Mouse (Mus musculus) left cerebral cortex, postnatal 4 days (tissue): ENCODE measurements around the gene Chsy1. TPM values are rescaled to one million over a fixed set of nuclear protein-coding genes. Genes with fewer than 3 reads are reported as not detected.
"Not testable (repeated sequence)": the region's sequence is repeated elsewhere in the genome, so short reads cannot be mapped to it uniquely, and the experiment has no call there.

Experiments used
- DNase-seq: peaks from one replicate; pipeline ENCODE4 v3.0.0-alpha.2; 2022
- intact Hi-C: fragments of 180-260 bp; cut with DNase I; formaldehyde crosslinking; loops from one replicate; pipeline ENCODE4 v1.15.1; 2025
- total RNA-seq, 2 experiments: library from RNA; stranded (reverse); gene quantifications; 2 replicates each; pipeline ENCODE4 v1.2.3; 2021

Gene Chsy1
- total RNA-seq, 2 experiments from 2014 or later = 32.3 to 35.3 TPM

DNA sequence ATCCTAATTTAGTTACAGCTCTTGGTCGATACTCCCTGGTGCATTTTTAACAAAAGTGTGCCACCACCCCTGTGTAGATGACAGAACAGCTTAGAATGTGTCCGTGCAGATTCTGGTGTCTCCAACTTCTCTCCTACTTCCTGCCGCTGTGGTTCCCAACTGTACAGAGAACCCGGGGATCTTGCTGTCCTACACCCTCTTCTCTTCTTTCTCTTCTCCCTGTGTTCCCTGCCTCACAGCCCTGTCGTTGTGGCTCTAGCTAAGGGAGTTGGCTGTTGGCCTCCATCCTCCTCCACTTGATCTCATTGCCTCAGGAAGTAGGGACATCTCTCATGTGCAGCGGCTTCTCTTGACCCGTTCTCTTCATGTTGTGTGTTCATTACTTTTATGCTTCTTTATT, 59.6 kb downstream of the Chsy1 start:
- intact Hi-C loops = no loop called here
- no peak for DNase-seq

DNA sequence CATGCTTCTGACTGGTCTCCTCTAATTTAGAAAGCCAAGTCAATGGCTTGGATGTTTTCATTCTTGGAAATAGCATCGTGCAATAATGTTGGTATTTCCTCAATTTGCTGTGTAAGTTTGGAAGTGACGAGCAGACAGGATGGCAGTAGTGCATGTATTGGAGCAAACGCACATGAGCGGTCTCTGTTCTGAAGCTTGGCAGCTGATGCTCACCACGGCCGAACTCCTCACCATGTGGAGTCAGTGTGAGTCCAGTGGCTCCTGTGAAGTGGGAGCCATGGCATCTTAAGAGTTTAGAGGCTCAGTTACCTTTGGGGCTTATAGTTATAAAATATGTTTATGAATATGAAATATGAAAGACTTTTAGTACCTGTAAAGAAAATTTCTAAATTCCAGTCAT, 60.2 kb downstream of the Chsy1 start:
- intact Hi-C loops = no loop called here
- DNase-seq = no peak

DNA sequence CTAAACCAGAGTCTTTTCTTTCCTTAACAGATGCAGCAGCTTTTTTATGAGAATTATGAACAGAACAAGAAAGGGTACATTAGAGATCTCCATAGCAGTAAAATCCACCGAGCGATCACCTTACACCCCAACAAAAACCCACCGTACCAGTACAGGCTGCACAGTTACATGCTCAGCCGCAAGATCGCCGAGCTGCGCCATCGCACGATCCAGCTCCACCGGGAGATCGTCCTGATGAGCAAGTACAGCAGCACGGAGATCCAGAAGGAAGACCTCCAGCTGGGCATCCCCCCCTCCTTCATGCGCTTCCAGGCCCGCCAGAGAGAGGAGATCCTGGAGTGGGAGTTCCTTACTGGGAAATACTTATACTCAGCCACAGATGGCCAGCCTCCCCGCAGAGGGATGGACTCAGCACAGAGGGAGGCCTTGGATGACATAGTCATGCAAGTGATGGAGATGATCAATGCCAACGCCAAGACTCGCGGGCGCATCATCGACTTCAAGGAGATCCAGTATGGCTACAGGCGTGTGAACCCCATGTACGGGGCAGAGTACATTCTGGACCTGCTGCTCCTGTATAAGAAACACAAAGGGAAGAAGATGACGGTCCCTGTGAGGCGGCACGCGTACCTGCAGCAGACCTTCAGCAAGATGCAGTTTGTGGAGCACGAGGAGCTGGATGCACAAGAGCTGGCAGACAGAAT, 61.6 kb downstream of the Chsy1 start:
- no peak for DNase-seq
- intact Hi-C loops = no loop called here

DNA sequence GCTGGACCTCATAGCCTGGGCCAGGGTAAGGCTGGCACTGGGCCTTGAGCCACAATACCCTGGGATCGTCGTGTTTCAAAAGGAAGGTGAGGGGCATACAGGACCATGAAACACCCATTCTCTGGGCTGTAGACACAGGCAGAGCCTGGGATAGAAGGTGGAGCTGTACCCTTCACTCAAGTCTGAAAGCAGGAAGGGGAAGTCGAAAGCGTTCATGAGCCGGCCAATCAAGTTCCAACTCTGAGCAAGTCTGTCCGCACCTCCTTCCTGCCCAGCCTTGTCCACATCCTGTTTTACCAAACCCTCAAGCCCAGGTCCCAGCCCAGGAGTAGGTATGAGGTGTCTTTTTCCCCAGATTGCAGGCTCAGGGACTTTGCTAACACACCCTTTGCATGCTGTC, 66.4 kb downstream of the Chsy1 start:
- intact Hi-C loops = no loop called here

DNA sequence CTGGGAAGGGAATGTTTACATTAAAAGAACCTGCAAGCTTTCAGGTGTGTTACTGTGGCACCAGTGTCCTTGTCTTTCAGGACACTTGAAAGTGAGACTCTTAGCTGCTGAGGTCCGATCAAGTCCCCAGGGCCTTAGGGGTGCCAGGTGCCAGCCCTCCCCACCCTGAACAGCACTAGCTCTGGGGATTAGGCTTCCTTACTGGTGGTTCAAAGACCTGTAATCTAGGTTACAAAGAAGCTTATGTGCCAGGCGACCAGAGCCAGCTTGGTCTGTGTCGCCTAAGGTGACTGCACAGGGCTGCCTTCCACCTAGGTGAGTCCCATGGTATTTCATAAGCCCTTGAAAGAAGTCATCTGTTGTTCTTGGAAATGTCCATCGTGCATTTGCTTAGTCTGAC, 66.9 kb downstream of the Chsy1 start:
- DNase-seq = no peak
- intact Hi-C loops = no loop called here

More for the DNA sequence above, 66.4 kb downstream of the Chsy1 start:
- DNase-seq = no peak

DNA sequence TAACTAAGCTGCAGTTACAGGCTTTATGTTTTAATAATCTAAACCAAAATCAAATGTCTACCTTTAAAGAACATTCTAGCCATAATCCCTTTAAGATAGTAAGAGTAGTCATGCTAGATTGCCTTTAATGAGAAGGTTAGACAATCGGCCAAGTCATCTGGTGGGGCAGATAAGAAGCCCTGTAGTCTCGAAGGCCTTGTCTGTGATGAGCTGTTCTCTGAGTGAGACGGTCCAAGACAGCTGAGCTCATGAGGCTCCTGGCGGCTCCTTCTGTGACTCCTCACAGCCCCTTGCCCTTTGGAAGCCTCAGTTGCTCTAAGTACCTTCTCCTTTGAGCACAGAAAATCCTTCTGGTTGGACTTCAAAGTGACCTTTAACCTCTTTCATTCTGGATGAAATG, 67.6 kb downstream of the Chsy1 start:
- intact Hi-C loops = no loop called here
- no peak for DNase-seq

DNA sequence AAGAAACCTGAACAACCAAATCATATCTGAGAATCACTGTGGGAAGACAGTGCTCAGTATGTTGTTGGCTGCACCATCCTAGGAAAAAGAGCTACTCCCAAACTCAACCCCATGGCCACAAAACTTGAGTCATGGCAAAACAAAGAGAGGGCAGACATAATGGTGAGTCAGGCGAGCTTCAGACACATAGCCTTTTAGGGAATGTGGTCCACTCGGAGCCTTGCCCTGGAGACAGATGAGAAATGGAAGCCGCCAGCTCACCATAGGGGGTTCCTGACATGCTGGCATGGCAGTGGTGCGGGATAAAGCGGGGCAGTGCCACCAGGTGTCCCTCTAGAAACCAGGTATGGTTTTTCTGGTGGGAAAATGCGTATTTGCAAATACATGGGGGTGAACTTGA, 68.8 kb downstream of the Chsy1 start:
- intact Hi-C loops = no loop called here
- DNase-seq = peak; percentile 32

DNA sequence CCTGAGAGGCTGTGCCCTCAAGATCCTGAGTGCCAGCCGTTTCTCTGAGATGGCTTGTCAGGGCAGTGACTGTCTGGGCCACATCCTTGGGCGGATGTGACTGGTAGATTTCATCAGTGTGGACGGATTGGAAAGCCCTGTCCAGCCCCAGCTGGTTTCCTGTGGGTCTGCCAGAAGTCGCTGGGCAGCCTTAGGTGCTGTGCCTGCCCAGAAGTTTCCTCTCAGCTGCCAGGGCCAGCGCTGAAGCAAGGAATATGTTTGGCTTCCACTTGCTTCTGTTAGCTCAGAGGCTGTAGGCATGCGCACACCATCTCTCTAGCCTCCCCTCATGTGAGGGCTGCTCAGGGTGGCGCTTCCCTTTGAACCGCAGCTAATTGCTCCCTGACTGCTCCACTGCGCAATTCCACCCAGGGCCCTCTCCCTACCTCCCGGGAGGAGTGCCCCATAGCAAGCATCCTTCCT, 69.8 kb downstream of the Chsy1 start:
- intact Hi-C loops = no loop called here

DNA sequence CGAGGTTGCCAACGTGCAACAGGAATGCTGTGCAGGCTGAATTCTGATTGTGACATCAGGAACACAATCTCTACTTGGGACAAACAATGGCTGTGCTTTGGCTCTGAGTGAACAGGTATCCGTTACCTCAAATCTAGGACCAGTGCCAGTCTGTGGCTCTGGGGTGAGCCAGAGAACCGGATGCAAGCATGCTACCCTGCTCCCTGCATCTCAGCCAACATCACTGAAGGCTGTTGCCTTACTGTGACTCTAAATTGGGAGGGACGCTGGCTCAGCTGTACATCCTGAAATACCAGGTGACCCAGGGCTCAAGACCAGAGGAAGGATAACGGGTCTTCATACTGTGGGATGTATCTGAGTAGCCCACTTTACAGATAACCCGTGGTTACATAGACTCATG, 70.4 kb downstream of the Chsy1 start:
- intact Hi-C loops = no loop called here
- no peak for DNase-seq

More for the DNA sequence above, 69.8 kb downstream of the Chsy1 start:
- DNase-seq = peak; percentile 80

DNA sequence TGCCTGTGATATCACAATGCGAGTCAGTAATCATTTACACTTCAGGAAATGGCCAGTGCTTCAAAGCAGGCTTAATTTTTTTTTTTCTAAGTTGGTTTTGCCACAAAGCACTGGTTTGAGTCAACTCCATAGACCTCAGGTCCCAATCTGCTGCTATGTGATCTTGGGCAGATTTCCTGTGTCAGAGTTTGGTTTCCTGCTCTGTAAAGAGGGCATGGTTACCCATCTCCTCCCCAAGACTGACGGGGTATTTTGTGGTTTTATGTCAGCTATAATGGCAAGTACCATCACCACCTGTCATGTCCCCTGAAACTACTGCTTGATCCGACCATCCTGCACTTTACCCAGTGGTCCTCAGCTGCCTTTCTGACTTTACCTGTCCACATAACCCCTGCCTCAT, 70.9 kb downstream of the Chsy1 start:
- DNase-seq = no peak
- intact Hi-C loops = no loop called here

DNA sequence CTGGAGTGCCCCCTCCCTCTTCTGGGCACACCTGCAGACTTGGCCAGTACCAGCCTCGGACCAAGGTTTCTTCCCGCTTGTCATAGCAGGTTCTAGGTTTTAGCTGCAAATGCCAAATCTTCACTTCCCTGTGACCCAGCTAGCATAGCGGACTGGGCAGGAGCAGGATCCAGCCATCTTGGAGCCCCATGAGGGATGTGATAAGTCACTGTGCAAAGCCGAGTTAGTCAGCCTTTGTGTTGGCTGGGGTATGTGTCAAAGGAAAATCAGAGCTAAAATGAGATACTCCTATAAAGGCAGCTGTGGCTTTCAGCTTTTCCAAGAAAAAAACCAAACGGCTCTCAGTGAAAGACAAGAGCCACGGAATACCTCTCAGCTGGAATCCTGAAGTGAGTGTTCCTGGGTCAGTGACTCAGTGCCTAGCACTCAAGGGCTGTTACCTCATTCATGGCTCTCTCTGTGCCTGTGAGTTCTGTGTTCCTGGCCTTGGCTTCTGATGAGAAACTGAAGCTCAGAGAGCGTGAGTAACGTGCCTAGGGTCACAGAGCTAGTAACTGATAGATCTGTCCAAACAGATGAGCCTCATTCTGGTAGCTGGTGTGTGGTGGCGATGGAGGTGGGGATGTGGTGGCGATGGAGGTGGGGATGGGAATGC, 71.5 kb downstream of the Chsy1 start:
- intact Hi-C loops = no loop called here
- no peak for DNase-seq

DNA sequence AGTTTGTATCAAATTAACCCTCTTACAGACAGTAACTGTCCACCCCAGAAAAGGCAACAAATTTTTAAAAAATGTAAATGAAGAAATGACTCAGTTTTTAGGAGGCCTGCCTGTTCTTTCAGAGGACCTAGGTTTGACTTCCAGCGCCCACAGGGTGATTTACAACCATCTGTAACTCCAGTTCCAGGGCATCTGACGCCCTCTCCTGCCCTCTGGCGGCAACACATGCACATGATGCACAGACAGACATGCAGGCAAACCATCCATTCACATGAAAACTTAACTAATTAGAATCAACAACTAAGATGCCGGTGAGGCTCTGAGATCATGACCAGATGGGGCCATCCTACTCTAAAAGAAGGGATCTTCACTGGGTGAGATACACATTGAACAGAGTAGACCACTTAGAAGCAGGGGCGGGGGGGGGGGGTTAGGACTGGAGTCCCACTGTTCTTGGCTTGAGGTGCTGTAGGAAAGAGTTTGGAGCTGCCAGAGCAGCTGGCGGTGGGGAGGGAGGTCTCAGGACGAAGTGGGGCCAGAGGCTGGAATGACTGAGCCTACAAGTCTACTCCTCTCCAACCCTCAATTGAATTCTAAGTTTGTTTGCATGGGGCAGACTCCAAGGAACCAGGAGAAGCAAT, 72.9 kb downstream of the Chsy1 start:
- no peak for DNase-seq
- intact Hi-C loops = no loop called here

DNA sequence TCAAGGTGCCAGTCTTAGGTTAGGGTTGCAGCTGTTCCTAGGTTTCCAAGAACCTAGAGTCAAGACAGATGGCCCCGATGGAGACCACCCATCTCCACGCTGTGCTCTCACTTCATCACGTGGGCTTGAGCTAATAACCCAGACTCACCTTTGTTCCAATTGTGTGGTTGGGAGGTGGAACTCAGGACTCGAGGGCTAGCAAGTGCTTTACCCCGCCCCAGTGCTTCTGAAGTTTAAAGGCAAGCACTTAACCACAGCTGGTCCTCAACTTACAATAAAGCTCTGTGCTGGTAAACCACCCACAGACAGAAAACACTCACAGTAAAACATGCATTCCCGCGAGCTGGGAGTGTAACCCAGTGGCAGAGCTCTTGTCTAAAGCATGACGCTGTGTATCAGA, 74.1 kb downstream of the Chsy1 start:
- DNase-seq = no peak
- intact Hi-C loops = no loop called here

DNA sequence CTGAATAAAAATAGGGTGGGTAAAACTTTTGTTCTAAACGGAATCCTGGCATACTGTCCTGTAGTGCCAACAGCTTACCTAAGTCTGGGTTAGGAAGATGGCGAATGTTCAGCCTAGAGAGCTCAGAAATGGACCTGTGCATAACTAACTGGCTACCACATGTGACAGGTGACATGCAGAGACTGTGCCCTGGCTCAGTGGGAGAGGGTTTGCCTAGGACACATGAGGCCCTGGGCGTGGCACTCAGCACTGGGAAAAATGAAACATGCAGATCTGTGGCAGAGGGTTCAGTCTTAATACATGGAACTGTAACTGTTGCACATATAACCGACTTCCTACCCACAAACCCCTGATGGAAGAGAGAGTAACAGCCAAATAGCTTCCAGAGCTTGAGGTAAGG, 74.7 kb downstream of the Chsy1 start:
- intact Hi-C loops = no loop called here

DNA sequence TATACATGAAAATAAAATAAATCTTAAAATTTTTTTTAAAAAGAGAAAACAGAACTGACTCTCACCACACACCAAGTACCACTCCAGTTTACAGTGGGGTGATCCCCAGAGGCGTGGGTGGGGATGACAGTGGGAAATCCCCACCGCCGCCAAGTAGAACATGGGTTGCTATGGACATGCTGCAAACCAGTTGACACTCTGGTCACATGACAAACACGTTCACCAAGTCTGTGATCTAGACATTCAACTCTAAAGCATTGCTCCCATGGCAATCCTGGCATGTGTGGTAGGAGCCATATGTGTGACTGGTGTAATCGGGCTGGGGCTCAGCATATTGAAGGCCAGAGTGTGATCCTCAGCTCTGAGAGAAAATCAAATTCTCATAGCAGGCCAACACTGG, 76.1 kb downstream of the Chsy1 start:
- DNase-seq = no peak

More for the DNA sequence above, 74.7 kb downstream of the Chsy1 start:
- no peak for DNase-seq

DNA sequence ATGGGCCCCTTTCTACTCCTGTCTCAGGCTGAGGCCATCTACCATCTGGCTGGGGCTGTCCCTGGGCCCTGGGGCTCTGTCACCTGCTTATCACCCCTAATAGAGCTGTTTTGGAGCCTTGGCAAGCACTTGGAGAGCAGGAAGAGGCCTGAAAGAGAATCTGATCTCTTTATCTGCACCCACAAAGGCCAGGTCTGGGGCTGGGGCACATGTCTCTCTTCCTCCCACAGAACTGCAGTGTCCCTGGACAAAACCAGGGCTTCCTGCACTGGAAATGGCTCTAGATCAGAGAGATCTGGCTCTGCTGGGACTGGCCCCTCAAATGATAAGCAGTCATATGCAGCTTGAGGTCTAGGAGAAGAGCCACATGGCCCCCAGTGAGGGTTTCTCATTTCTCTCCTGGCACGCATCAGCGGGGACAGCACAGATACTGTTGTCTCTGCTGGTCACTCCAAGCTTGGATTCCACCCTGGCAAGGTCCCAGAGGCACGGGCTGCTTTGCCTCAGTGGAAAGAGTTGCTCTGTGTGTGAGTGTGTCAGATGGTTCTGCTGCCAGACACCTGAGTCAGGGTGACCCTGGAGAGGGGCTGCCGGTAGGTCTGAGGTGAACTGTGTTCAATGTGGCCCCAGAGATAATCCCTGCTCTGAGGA, 78.4 kb downstream of the Chsy1 start:
- peak; percentile 33 for DNase-seq
- intact Hi-C loops = no loop called here

More for the DNA sequence above, 76.1 kb downstream of the Chsy1 start:
- intact Hi-C loops = no loop called here

DNA sequence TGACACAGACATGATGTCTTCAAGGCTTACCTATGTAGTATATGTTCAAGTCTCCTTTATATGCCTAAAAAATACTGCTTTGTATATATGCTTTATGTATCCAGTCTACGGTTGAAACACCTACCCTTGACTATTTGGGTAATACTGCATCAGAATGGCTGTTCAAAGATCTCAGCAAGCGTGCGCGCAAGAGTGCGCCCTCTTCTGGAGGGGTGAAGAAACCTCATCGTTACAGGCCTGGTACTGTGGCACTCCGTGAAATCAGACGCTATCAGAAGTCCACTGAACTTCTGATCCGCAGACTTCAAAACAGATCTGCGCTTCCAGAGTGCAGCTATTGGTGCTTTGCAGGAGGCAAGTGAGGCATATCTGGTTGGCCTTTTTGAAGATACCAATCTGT, 81.1 kb downstream of the Chsy1 start:
- intact Hi-C loops = not testable (repeated sequence)

DNA sequence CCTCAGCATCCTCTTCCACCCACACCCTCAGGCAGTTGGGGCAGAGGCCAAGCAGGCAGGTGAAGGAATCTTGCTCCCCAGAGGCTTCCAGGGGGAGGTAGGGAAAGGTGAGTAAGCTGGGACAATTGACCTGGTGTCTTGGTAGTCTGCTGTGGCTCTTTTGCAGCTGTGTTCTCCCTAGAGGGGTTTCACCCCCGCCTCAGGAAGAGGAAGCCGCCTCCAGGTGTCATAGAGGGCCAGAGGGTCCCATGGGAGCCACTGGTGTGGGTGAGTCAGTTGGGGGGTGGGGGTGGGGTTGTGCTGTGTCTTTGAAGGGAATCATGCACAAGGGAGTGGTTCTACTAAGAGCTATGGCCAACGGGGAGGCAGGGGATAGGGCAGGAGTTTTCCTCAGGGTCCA, 85.2 kb downstream of the Chsy1 start:
- no peak for DNase-seq
- intact Hi-C loops = no loop called here

More for the DNA sequence above, 81.1 kb downstream of the Chsy1 start:
- DNase-seq = not testable (repeated sequence)

DNA sequence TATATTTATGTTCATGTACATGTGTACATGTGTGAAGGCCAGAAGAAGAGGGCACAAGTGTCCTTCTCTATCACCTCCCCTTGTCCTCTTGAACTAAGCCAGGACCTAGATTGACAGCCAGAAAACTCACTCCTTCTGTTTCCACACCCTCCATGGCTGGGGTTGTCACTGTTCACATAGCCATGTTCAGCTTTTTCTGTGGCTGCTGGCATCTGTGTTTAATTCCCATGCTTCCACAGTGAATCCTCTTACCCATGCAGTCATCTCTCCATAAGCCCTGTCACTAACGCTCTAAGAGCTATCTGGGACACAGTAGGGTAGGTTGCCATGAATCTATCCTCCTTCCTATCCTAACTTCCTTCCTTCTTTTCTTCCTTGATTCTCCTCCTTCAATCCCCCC, 86.6 kb downstream of the Chsy1 start:
- DNase-seq = no peak
- intact Hi-C loops = no loop called here

DNA sequence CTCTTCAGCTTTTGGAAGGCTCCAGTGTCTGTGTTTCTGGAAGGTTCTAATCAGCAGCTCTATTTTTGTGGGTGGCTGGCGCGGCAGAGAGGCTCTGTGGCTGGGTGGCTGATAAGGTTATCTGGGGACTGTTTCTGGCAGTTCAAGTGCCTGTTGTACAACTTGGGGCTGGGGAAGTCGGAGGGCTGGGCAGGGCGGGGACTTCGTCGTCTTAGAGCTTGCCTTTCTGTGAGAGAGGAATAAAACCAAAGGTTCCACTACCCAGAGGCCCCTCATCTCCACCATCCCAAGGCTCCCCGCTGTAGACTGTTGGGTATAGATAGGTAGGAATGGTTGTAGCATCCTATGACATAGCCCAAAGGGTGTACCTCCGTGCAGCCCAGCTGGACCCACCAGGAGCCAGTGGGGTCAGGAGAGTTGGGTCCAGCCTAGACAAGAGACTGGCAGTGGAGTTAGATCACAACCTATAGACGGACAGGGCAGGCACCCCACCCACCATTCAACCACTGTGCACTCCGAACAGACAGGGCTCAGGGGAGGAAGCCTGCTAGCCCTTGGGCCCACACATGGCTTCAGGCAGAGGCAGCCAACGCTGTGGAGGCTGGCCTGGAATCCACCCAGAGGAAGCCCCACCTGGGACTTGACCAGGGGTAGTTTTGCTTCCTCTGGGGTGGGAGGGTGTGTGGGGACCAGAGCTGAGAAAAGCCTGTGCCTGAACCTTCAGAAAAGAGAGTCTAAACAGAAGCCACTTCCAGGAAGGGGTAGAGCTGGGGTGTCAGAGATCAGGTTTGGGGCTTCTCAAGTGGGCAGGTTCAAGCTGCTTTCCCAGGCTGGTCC, 87.5 kb downstream of the Chsy1 start:
- DNase-seq = no peak
- intact Hi-C loops = no loop called here

DNA sequence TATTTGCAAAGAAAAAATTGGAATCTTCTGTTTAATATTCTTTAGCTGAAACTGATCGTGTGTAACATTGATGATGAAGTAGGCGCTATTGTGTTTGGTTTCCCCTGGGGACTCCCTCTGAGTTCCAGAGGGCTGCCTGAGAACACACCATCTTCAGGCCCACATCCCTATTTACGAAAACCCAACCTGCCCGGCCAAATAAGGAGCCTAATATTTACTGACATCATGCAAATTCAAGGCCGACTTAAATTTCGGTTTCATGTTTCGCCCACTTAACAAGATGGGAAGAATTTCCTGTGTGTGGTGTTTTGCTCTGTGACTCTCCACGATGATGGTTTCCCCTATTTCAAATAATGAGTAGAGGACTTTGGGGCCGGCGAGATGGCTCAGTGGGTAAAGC, 89.1 kb downstream of the Chsy1 start:
- intact Hi-C loops = no loop called here
- DNase-seq = no peak
